Mouse (Mus musculus) hindbrain, embryonic 16.5 days (tissue): ENCODE measurements around the gene Nacc1. TPM values are rescaled to one million over a fixed set of nuclear protein-coding genes. Genes with fewer than 3 reads are reported as not detected.

Experiments
- ATAC-seq: fragments of 200-750 bp; cut with Nextera tagmentation; 2 replicates; pipeline ENCODE4 v1.8.0; 2017; ENCODE audit warnings: moderate TSS enrichment, moderate library complexity
- H3K27ac ChIP-seq: fragments of 300-500 bp; sonication (generic); 2 replicates; pipeline ENCODE4 v1.5.1; 2014; ENCODE audit warnings: low read depth, mild to moderate bottlenecking, control low read depth, low read length, moderate library complexity
- H3K27me3 ChIP-seq: fragments of 300-500 bp; sonication (generic); replicated peaks from 2 replicates; pipeline ENCODE4 v1.6.1; 2014; ENCODE audit warnings: low read length; ENCODE audit not compliant: control insufficient read depth, insufficient read depth
- H3K36me3 ChIP-seq: fragments of 300-500 bp; sonication (generic); 2 replicates; pipeline ENCODE4 v1.6.1; 2014; ENCODE audit warnings: mild to moderate bottlenecking, low read length, moderate library complexity, mixed read lengths; ENCODE audit not compliant: control insufficient read depth, insufficient read depth
- H3K4me1 ChIP-seq: fragments of 300-500 bp; sonication (generic); 2 replicates; pipeline ENCODE4 v1.6.1; 2014; ENCODE audit warnings: low read depth, low read length; ENCODE audit not compliant: control insufficient read depth, insufficient read depth
- H3K4me2 ChIP-seq: fragments of 300-500 bp; sonication (generic); 2 replicates; pipeline ENCODE4 v1.6.1; 2014; ENCODE audit warnings: mild to moderate bottlenecking, low read length, control low read depth, moderate library complexity
- H3K4me3 ChIP-seq: fragments of 300-500 bp; sonication (generic); 2 replicates; pipeline ENCODE4 v1.5.1; 2014; ENCODE audit warnings: mild to moderate bottlenecking, low read length, control low read depth, moderate library complexity
- H3K9ac ChIP-seq: fragments of 300-500 bp; sonication (generic); 2 replicates; pipeline ENCODE4 v1.6.1; 2014; ENCODE audit warnings: low read depth, mild to moderate bottlenecking, control low read depth, low read length, moderate library complexity
- H3K9me3 ChIP-seq: fragments of 300-500 bp; sonication (generic); 2 replicates; pipeline ENCODE4 v1.6.1; 2014; ENCODE audit warnings: mild to moderate bottlenecking, low read length, moderate library complexity; ENCODE audit not compliant: control insufficient read depth
- WGBS: fragments of 180-500 bp; shearing (Covaris S2); extraction: QIAGEN DNeasy Blood & Tissue Kit; methylation state at CpG from one replicate; pipeline ENCODE4 v1.1.7; 2014; 5-methylcytosine and 5-hydroxymethylcytosine counted together
- polyA plus RNA-seq: library from polyadenylated mRNA; unstranded; fragments of >200 nt; fragmentation: Nextera tagmentation; extraction: Ambion mirVana; gene quantifications from 2 replicates; pipeline ENCODE4 v1.2.1, GENCODE M21; 2015

Nacc1 gene
- polyA plus RNA-seq, 1 experiment from 2014 or later: 12.4 TPM

GRCm38 (mm10) chr8:84708774-84709475, 21.3 kb upstream of the Nacc1 start:
- Histone ChIP-seq H3K27ac (peak overlapping the region; percentile 77), H3K4me2 (0 out of 2 replicates have a peak overlapping the region, but pooled peaks have one; percentile 2), H3K27me3 (peaks cover 4% of the 10 kb centered on the region; the same call in 1 of the 2 replicates), H3K4me1 (peaks cover 45% of the 10 kb centered on the region), H3K9ac (0 out of 2 replicates have a peak overlapping the region, but pooled peaks have one; percentile 23), H3K4me3 (no peak overlapping the region), H3K36me3 (no peaks in the 10 kb centered on the region), H3K9me3 (no peaks in the 10 kb centered on the region)
- 6% methylated on average over 12 of the region's 12 CpGs for WGBS
- ATAC-seq: peak; percentile 79

GRCm38 (mm10) chr8:84708071-84708541, 20.4 kb upstream of the Nacc1 start:
- H3K27me3 ChIP-seq: peaks cover 10% of the 10 kb centered on the region; the same call in 1 of the 2 replicates
- H3K4me3 ChIP-seq: no peak overlapping the region
- H3K4me2 ChIP-seq: peak overlapping the region; percentile 5; the same call in 1 of the 2 replicates
- WGBS: 6% methylated on average over 15 of the region's 15 CpGs
- H3K9me3 ChIP-seq: no peaks in the 10 kb centered on the region
- H3K9ac ChIP-seq: peak overlapping the region; percentile 17; the same call in 1 of the 2 replicates
- peaks cover 41% of the 10 kb centered on the region for H3K4me1 ChIP-seq
- peak overlapping the region; percentile 77 for H3K27ac ChIP-seq
- no peaks in the 10 kb centered on the region for H3K36me3 ChIP-seq
- ATAC-seq: no peak

GRCm38 (mm10) chr8:84707267-84707883, 19.7 kb upstream of the Nacc1 start:
- Histone ChIP-seq H3K9me3 (no peaks in the 10 kb centered on the region), H3K4me1 (peaks cover 40% of the 10 kb centered on the region), H3K27ac (peak overlapping the region; percentile 77), H3K27me3 (peaks cover 17% of the 10 kb centered on the region), H3K36me3 (no peaks in the 10 kb centered on the region), H3K9ac (peak overlapping the region; percentile 46), H3K4me2 (peak overlapping the region; percentile 39), H3K4me3 (peak overlapping the region; percentile 5)
- no peak for ATAC-seq
- 10% methylated on average over 21 of the region's 22 CpGs for WGBS

- WGBS: 7% methylated on average over 43 of the region's 45 CpGs
- Histone ChIP-seq H3K4me2 (peak overlapping the region; percentile 39), H3K36me3 (no peaks in the 10 kb centered on the region), H3K9ac (peak overlapping the region; percentile 46), H3K4me1 (peaks cover 37% of the 10 kb centered on the region), H3K4me3 (peak overlapping the region; percentile 8), H3K9me3 (no peaks in the 10 kb centered on the region), H3K27ac (peak overlapping the region; percentile 77), H3K27me3 (peaks cover 20% of the 10 kb centered on the region)
- no peak for ATAC-seq
These were observed 19.1 kb upstream of the Nacc1 start for GRCm38 (mm10) chr8:84706610-84707266.

- no peak for ATAC-seq
- no peaks in the 10 kb centered on the region for H3K36me3 ChIP-seq
- peaks cover 20% of the 10 kb centered on the region for H3K27me3 ChIP-seq
- H3K9ac ChIP-seq: peak overlapping the region; percentile 51
- H3K27ac ChIP-seq: no peak overlapping the region
- H3K4me3 ChIP-seq: no peak overlapping the region; the same call in 1 of the 2 replicates
- H3K4me2 ChIP-seq: peak overlapping the region; percentile 45
- H3K4me1 ChIP-seq: peaks cover 33% of the 10 kb centered on the region
- WGBS: 6% methylated on average over 12 of the region's 12 CpGs
- no peaks in the 10 kb centered on the region for H3K9me3 ChIP-seq
These were observed 18.3 kb upstream of the Nacc1 start for GRCm38 (mm10) chr8:84705960-84706359.

GRCm38 (mm10) chr8:84704867-84705831, 17.5 kb upstream of the Nacc1 start:
- WGBS: 2% methylated on average over 57 of the region's 61 CpGs
- peak overlapping the region; percentile 69 for H3K27ac ChIP-seq
- no peaks in the 10 kb centered on the region for H3K9me3 ChIP-seq
- peaks cover 20% of the 10 kb centered on the region for H3K27me3 ChIP-seq
- peak overlapping the region; percentile 51 for H3K9ac ChIP-seq
- H3K4me3 ChIP-seq: peak overlapping the region; percentile 20
- H3K4me2 ChIP-seq: peak overlapping the region; percentile 45
- H3K36me3 ChIP-seq: no peaks in the 10 kb centered on the region
- H3K4me1 ChIP-seq: peaks cover 33% of the 10 kb centered on the region
- no peak for ATAC-seq

- Histone ChIP-seq H3K27me3 (peaks cover 20% of the 10 kb centered on the region), H3K4me2 (peak overlapping the region; percentile 45), H3K9ac (peak overlapping the region; percentile 41; the same call in 1 of the 2 replicates), H3K9me3 (no peaks in the 10 kb centered on the region), H3K4me1 (peaks cover 28% of the 10 kb centered on the region), H3K36me3 (no peaks in the 10 kb centered on the region), H3K27ac (peak overlapping the region; percentile 69), H3K4me3 (no peak overlapping the region)
- no peak for ATAC-seq
- WGBS: 4% methylated on average over 16 of the region's 16 CpGs
These were observed 16.7 kb upstream of the Nacc1 start for GRCm38 (mm10) chr8:84704356-84704755.
